Mouse (Mus musculus) embryonic facial prominence, embryonic 12.5 days (tissue): ENCODE measurements at regions not wholly inside any gene's neighbourhood (a gene's known extent, or its start where the extent isn't known, plus 50 kb on each side); places are given as distances from the start of the nearest gene placed in this dataset.

Source experiments
- ATAC-seq: fragments of 200-750 bp; cut with Nextera tagmentation; 2 replicates; pipeline ENCODE4 v1.8.0; 2017; ENCODE audit not compliant: insufficient number of reproducible peaks, insufficient read depth, low FRiP score, low TSS enrichment
- H3K27ac ChIP-seq: fragments of 300-500 bp; sonication (generic); 2 replicates; pipeline ENCODE4 v1.5.1; 2016; ENCODE audit warnings: mild to moderate bottlenecking
- H3K27me3 ChIP-seq: fragments of 300-500 bp; sonication (generic); 2 replicates; pipeline ENCODE4 v1.6.1; 2016; ENCODE audit warnings: mild to moderate bottlenecking, moderate library complexity
- H3K36me3 ChIP-seq: fragments of 300-500 bp; sonication (generic); 2 replicates; pipeline ENCODE4 v1.6.1; 2016; ENCODE audit warnings: mild to moderate bottlenecking
- H3K4me1 ChIP-seq: fragments of 300-500 bp; sonication (generic); 2 replicates; pipeline ENCODE4 v1.6.1; 2016
- H3K4me2 ChIP-seq: fragments of 300-500 bp; sonication (generic); replicated peaks from 2 replicates; pipeline ENCODE4 v1.6.1; 2016; ENCODE audit warnings: mild to moderate bottlenecking, moderate library complexity
- H3K4me3 ChIP-seq: fragments of 300-500 bp; sonication (generic); 2 replicates; pipeline ENCODE4 v1.5.1; 2016; ENCODE audit warnings: mild to moderate bottlenecking
- H3K9ac ChIP-seq: fragments of 300-500 bp; sonication (generic); 2 replicates; pipeline ENCODE4 v1.6.1; 2016; ENCODE audit warnings: mild to moderate bottlenecking, moderate library complexity
- H3K9me3 ChIP-seq: fragments of 300-500 bp; sonication (generic); 2 replicates; pipeline ENCODE4 v1.6.1; 2016; ENCODE audit warnings: mild to moderate bottlenecking, moderate library complexity
- WGBS: fragments of 180-500 bp; shearing (Covaris S2); methylation state at CpG from one replicate; pipeline ENCODE4 v1.1.7; 2016; 5-methylcytosine and 5-hydroxymethylcytosine counted together

DNA sequence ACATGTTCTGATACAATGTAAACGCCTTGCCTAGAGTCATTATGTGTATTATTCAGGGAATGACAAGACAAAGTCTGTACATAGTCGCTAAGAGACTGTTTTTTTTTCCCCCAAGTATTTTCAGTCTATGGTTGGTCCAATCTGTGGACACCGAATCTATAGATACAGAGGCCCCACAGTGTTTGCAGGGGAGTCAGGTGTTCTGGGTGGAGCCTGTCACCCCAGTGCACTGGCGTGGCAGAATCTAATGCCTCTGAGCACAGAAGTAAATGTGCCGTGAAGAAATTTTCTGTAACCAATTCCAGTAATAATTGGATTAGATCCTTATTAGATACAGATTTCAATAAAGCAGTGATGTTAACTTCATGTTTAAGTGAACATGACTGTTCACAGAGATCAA is 1130.1 kb upstream of the Gulo start:
- WGBS = 51% methylated on average over 5 of the region's 5 CpGs
- H3K36me3 ChIP-seq = no peaks in the 10 kb centered on the region
- H3K9ac ChIP-seq = no peak overlapping the region
- no peaks in the 10 kb centered on the region for H3K9me3 ChIP-seq
- H3K27me3 ChIP-seq = 0 out of 2 replicates have a peak, but pooled peaks cover 3% of the 10 kb centered on the region
- H3K4me1 ChIP-seq = peaks cover 27% of the 10 kb centered on the region
- H3K27ac ChIP-seq = no peak overlapping the region
- no peak overlapping the region for H3K4me2 ChIP-seq
- no peak for ATAC-seq
- no peak overlapping the region for H3K4me3 ChIP-seq

DNA sequence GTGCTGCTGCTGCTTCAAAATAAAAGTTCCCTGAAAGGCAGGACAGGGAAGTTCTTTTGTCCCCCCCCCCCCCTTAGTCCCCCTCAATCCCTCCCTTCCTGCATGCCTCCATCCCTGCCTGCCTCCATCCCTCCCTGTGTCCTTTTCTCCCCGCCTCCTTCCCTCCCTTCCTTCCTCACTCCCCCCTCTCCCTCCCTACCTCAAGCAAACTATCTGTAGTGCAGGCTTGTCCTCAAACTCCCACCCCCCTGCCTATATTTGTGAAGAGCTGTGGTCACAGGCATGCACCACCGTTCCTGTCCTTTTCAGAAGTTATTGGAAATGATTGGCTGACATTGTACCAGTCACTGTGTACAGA is 1127.1 kb upstream of the Gulo start:
- ATAC-seq = peak; percentile 47; the same call in 1 of the 2 replicates
- Histone ChIP-seq H3K4me1 (peaks cover 23% of the 10 kb centered on the region), H3K36me3 (no peaks in the 10 kb centered on the region), H3K27me3 (0 out of 2 replicates have a peak, but pooled peaks cover 2% of the 10 kb centered on the region), H3K9me3 (no peaks in the 10 kb centered on the region), H3K27ac (peak overlapping the region; percentile 77; the same call in 1 of the 2 replicates), H3K4me2 (no peak overlapping the region), H3K9ac (no peak overlapping the region), H3K4me3 (no peak overlapping the region)
- WGBS = 27% methylated on average over 2 of the region's 2 CpGs

DNA sequence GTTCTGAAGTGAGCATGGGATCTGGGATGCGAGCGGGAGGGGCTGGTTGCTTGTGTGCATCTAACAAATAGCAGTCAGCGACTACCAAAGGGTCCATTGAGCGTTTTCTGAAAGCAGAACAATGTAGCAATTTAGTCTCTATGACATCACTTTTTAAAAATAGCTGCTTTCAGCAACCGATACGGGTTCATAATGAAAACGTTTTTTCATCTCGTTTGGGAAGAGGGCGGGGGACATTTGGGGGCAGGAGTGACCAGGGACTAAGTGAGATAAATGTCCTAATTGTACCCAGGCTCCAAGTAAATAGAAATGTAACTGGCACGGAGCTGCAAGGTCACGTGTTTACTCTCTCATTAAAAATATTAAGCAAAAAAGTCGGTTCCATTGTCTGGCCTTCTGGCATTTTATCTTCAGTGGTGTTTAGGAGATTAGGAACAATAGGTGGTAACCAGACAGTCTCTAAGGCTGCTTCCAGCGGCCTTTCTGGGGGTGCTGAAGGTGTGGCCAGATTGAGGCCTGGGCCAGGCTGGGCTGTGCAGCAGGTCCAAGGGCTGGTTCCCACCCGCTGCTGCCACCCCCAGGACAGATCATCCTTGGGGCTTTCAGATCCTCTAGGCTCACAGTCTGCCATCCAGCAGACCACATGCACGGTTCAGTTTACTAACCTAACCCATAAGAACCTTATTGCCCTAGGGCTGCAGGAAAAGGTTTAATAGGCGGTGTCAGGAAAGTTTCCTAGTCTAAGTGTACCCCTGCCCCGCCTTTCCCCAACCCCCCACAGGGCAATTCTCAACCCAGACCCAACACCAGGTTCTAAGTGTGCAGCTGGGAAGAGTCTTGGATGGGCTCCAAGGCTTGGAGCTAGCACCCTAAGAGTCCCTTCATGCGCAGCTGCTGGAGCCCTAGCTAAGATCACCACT is 1126.5 kb upstream of the Gulo start:
- Histone ChIP-seq H3K9me3 (no peaks in the 10 kb centered on the region), H3K27me3 (no peaks in the 10 kb centered on the region), H3K27ac (peak overlapping the region; percentile 77), H3K9ac (no peak overlapping the region), H3K4me2 (peak overlapping the region; percentile 23), H3K36me3 (no peaks in the 10 kb centered on the region), H3K4me3 (no peak overlapping the region), H3K4me1 (peaks cover 23% of the 10 kb centered on the region)
- peak; percentile 91 for ATAC-seq
- WGBS = 25% methylated on average over 18 of the region's 18 CpGs

DNA sequence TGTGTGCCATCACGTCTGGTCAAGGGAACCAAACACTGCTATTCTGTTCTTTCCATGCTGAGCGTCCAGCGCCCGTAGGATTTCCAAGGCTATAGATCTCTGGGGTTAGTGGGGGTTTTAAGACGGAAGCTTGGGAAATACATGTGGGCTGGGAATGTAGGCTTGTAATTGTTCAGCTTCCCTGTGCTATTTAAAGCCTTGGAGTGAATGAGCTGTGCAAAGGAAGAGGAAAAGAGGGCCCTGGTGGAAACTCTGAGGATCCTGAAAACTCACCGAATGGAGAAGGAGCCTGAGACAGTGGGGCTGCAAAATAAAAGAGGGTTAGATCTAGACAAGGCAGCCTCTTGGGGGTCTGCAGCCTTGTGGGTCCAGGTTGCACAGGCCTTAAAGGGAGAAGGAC is 1124.2 kb upstream of the Gulo start:
- H3K27me3 ChIP-seq = no peaks in the 10 kb centered on the region
- ATAC-seq = no peak
- no peak overlapping the region for H3K4me3 ChIP-seq
- H3K4me1 ChIP-seq = peaks cover 23% of the 10 kb centered on the region
- no peaks in the 10 kb centered on the region for H3K9me3 ChIP-seq
- no peak overlapping the region for H3K4me2 ChIP-seq
- peak overlapping the region; percentile 2; the same call in 1 of the 2 replicates for H3K27ac ChIP-seq
- H3K36me3 ChIP-seq = no peaks in the 10 kb centered on the region
- H3K9ac ChIP-seq = no peak overlapping the region
- 69% methylated on average over 6 of the region's 6 CpGs for WGBS

DNA sequence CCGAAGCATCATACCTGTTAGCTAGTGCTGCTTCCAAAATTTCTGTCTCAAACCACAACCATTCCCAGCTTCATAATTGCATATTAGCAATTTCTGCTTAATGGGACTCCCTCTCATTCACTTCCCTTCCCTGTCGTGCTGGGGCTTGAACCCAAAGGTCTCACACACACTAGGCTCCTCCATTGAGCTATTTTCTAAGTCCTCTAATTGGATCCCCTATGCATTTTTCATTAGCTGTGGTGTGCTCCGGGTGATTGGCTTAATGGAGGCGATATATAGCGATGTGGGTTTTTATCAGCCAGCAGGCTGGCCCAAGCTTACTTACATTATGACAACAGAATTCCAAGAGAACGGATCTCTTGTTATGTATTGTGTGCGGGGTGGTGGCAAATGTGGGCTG is 1118.1 kb upstream of the Gulo start:
- Histone ChIP-seq H3K4me1 (no peaks in the 10 kb centered on the region), H3K9me3 (no peaks in the 10 kb centered on the region), H3K27me3 (no peaks in the 10 kb centered on the region), H3K4me2 (no peak overlapping the region), H3K36me3 (no peaks in the 10 kb centered on the region), H3K27ac (no peak overlapping the region), H3K4me3 (no peak overlapping the region), H3K9ac (no peak overlapping the region)
- ATAC-seq = no peak
- WGBS = 83% methylated on average over 7 of the region's 7 CpGs

DNA sequence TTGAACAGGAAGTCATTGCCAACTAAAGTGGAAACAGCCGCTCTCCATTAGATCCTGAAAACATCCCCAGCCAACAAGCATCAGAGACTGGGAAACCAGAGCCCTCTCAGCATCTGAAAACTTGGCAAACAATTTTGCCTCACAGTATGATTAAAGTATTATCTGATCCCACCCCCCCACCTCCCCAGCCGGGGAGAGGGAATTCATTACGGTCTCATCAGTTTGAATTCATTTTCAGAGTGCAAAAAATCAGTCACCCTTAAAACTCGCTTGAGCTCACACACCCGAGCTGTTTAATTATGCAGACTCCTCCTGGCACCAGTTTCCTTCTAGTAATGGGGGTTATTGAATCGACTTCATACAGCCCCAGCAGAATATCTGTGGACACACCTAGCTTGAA is 1117.2 kb upstream of the Gulo start:
- H3K36me3 ChIP-seq = no peaks in the 10 kb centered on the region
- WGBS = 27% methylated on average over 6 of the region's 6 CpGs
- no peak overlapping the region for H3K9ac ChIP-seq
- no peak overlapping the region for H3K4me2 ChIP-seq
- no peaks in the 10 kb centered on the region for H3K4me1 ChIP-seq
- H3K27ac ChIP-seq = no peak overlapping the region
- no peak overlapping the region for H3K4me3 ChIP-seq
- ATAC-seq = no peak
- H3K9me3 ChIP-seq = no peaks in the 10 kb centered on the region
- H3K27me3 ChIP-seq = no peaks in the 10 kb centered on the region

DNA sequence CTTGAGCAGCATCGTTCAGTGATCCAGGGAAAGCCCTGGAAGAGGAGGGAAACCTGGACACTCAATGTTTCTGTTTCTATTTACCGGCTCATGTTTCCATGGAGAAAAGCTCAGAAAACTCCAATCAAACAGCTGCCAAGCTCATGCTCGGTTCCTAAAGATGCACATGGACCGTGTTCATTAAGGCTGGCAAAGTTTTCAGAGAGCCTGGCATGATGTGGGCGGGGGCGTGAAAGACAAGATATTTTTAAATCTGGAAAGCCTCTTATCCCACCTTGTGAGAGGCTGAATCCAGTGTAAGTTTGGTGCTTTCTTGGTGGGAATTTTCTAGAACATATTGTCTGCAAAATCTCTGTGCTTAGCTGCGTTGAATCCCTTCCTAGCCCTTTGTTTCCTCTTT is 1114.3 kb upstream of the Gulo start:
- no peaks in the 10 kb centered on the region for H3K9me3 ChIP-seq
- no peak overlapping the region for H3K4me2 ChIP-seq
- no peaks in the 10 kb centered on the region for H3K27me3 ChIP-seq
- H3K9ac ChIP-seq = no peak overlapping the region
- no peaks in the 10 kb centered on the region for H3K4me1 ChIP-seq
- 83% methylated on average over 7 of the region's 7 CpGs for WGBS
- H3K27ac ChIP-seq = no peak overlapping the region
- no peaks in the 10 kb centered on the region for H3K36me3 ChIP-seq
- H3K4me3 ChIP-seq = no peak overlapping the region
- ATAC-seq = no peak
